Mouse (Mus musculus): ENCODE measurements around the gene Slc26a3. TPM values are rescaled to one million over a fixed set of nuclear protein-coding genes. Genes with fewer than 3 reads are reported as not detected.

Gene Slc26a3
- total RNA-seq, 2 experiments from 2014 or later = 0.30 TPM; not detected in 1

DNA sequence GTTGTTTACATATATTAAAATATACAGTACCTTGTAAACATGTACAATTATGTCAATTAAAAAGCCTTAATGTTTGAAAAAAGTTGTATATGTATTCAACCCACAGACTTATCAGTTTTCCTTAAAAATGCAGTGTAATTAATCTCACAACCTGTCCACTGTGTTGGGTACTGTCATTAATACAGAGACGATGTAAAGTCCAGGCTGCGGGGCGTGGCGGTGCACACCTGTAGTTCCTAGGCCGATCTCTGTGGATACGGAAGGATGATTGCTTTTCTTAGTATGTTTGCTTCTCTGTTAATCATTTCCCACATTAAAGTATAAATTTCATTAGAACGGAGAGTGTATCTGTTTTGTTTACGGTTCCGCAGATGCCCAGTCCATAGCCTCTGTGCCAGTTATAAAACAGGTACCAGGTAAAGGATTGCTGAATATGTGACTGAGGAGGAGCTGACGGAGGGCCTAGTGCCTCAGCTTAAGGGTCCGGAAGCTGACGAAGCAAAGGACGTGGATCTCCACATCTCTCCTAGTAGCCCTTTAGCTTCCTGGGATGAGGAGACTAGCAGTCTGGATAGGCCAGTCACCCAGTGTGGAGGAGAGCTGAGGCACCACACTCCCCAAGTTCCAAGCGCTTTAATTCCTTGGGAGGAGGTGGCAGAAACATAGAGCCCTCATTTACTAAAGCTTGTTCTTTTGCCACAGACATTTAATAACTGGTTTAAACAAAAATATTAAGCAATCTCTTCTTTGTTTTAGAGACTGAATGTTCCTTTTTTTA is 122.2 kb downstream of the Slc26a3 start:
- DNase-seq (ENCODE audit: low spot score in 2 of 2) = no peak

DNA sequence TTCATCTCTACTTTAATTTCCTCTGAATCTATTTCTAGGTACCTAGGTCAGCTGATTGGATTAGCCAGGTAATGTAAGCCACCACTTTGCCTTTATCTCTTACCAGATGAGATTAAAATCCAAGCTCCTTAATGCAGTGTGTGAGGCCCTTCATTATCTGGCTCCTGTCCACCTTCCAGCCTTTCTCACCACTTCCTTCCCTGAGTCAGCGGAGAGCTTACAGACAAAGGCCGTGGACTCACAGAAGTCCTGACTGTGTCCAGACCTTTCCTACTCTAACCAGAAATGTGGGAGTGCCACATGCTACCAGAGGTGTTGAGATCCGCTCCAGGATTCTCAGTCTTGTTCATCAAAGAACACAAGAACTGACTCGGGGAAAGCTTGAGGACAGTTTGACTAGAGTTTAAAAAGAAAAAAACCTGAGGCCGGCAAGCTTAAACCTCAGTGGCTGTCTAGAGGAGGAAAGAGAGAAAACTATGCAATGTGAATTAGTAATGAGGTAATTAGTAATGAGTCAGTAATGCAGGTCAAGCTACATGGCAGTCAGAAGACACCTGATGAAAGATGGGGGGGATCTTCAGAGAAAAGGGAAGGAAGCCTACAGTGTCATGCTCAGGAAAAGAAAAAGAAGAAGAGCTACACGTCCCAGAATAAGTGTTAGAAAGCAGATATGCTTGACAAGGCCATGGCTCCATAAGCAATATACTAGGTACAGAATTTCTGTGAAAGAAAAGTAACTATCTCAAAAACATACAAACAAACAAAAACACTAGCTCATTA is 123.2 kb downstream of the Slc26a3 start:
- DNase-seq (ENCODE audit: low spot score in 2 of 2) = no peak

DNA sequence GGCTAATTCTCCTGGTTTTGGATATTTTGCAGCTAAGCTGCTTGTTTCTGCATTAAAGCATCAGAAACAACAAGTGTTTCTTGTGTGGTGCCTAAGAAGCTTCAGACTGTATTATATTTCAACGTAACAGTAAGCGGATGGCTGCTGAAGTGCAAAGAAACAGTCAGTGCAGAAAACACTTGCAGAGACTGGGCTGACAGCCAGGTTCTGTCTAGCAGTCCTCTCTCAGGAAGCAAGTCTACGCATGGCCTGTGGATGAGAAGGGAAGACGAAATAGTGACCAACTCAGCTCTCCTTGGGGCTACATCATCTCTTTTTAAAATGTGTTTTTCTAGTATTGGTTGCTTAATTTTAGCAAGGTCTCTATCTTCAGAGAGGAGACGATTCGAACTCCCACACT is 129.4 kb downstream of the Slc26a3 start:
- DNase-seq (ENCODE audit: low spot score in 2 of 2) = no peak

DNA sequence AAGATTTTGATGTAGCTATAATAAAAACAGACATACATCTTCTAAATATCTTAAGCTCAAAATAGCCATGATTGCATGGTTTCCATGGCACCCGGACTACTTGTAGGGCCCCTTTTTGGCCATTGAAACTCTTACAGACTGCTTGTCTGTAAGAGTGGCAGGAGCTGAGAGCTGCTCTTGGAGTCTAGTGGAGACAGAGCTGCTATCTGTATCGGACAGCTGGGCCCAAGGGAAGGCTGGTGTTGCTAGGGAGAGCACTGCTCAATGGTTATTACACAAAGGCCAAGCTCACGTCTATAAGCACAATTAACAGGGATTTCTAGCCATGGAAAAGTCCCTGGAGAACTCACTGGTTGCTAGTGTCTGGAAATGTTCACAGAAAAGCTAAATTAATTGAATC is 130.7 kb downstream of the Slc26a3 start:
- DNase-seq (ENCODE audit: low spot score in 2 of 2) = no peak

Other genes starting within 250 kb of the Slc26a3 start
- not detected for gene Gm6993, start 150.1 kb upstream of the Slc26a3 start, total RNA-seq (2021)
- 10 to 100 TPM; 16.4 to 17.3 TPM for gene Lamb1, start 125.6 kb upstream of the Slc26a3 start, total RNA-seq (2021)
- gene Dld, start 39.4 kb upstream of the Slc26a3 start, total RNA-seq (2021) = 100 to 1,000 TPM; 106 to 108 TPM
- gene Cbll1, start 108.7 kb downstream of the Slc26a3 start, total RNA-seq (2021) = 10 to 100 TPM; 22.9 to 24.1 TPM
- gene Slc26a4, start 169.1 kb downstream of the Slc26a3 start, total RNA-seq (2021) = 1 to 10 TPM; 1.9 to 2.0 TPM
- 10 to 100 TPM; 44.1 to 44.6 TPM for gene Bcap29, start 243.8 kb downstream of the Slc26a3 start, total RNA-seq (2021)